Mouse (Mus musculus) neural tube, postnatal 0 days (tissue): ENCODE measurements around the gene Cntf. TPM values are rescaled to one million over a fixed set of nuclear protein-coding genes. Genes with fewer than 3 reads are reported as not detected.

Source experiments
- polyA plus RNA-seq: library from polyadenylated mRNA; unstranded; fragments of >200 nt; fragmentation: Nextera tagmentation; extraction: Ambion mirVana; gene quantifications from 2 replicates; pipeline ENCODE4 v1.2.1, GENCODE M21; 2015

Gene Cntf
- 1.5 and 1.8 TPM in 2 replicates for polyA plus RNA-seq

DNA sequence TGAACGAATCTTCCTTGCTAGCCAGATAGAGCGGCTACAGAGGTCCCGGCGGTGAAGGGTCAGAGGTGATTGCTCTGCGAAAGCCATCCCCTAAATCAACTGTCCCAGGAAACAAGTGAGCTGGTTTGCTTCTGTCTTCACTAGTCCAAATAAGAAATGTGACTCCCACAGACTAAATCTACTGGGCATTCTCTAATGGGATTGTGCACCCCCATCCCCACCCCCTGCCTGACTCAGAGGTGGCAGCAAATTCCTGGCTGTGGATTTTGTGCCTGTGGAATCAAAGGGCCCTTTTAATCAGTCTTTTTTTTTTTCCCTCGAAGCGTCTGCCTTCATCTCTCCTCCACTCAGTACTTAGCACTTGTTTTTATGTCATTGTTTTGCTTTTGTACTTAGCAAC lies at the start of gene Cntf:
Gene Cntf, minus strand, starts transcription at position 325 of the 400 bp plus-strand sequence.

DNA sequence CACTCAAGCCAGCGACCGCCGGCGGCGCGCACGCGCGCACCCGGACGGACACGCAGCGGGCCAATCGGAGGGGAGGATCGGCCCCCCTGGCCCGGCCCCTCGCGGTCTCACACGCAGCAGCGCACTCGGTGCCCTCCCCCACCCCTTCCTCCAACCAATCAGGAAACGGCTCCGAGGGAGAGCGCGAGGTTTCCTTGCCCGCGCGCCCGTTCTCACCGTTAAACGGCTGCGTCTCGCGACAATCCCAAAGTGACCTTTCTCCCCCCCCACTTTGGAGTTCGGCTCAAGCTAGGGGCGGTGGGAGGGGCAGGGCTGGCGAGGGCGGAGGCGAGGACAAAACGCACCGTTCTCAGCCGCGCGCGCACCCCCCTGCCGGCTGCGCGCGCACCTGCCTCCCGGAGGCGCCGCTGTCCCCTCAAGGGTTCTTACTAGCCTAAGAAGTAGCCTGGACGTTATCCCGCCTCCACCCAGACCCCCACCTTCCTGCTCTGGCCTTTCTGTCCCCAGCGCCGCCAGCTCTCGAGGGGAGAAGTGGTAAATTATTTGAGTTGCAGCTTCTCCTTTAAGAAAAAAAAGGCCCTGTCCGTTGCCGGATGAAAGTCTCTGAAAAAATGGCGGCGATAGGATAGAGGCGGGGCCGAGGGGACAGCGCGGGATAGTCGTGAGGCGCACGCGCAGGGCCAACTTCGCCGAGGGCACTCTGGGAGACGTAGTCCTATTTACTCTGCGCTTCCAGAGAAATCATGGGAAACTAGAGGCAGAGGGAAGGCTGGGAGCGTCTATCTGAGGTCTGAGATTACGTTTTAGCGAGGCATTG lies 30.3 kb upstream of the Cntf start, which contains the start of the genes Zfp91 and Lpxn:
Gene Zfp91, minus strand, starts transcription at position 616 of the 817 bp plus-strand sequence.
Gene Lpxn, plus strand, starts transcription at position 683 of the 817 bp plus-strand sequence.

Other genes with a start within 250 kb of the Cntf start
- gene Fam111a, start 219.9 kb downstream of the Cntf start, polyA plus RNA-seq: 3.4 and 3.5 TPM in 2 replicates
- 0.19 and 0.29 TPM in 2 replicates for gene Gm4952, start 165.7 kb downstream of the Cntf start, polyA plus RNA-seq
- gene Glyat, start 132.3 kb downstream of the Cntf start, polyA plus RNA-seq: 0.04 TPM in 1 of 2 replicates, not detected in the other
- gene Olfr1442, start 95.2 kb downstream of the Cntf start, polyA plus RNA-seq: not detected in 2 replicates
- not detected in 2 replicates for gene Olfr1443, start 87.5 kb downstream of the Cntf start, polyA plus RNA-seq
- not detected in 2 replicates for gene Keg1, start 69.8 kb downstream of the Cntf start, polyA plus RNA-seq
- gene Zfp91, start 30.5 kb upstream of the Cntf start, polyA plus RNA-seq: 14.6 and 16.2 TPM in 2 replicates
- 1.3 and 1.8 TPM in 2 replicates for gene Lpxn, start 30.6 kb upstream of the Cntf start, polyA plus RNA-seq
- not detected in 2 replicates for gene Gm5244, start 81.0 kb upstream of the Cntf start, polyA plus RNA-seq
- gene Olfr1444, start 91.7 kb upstream of the Cntf start, polyA plus RNA-seq: not detected in 2 replicates
- gene Olfr1445, start 118.2 kb upstream of the Cntf start, polyA plus RNA-seq: not detected in 2 replicates
- gene Olfr1446, start 127.9 kb upstream of the Cntf start, polyA plus RNA-seq: not detected in 2 replicates
- gene Olfr1447, start 138.1 kb upstream of the Cntf start, polyA plus RNA-seq: not detected in 2 replicates
- not detected in 2 replicates for gene Olfr1448, start 158.8 kb upstream of the Cntf start, polyA plus RNA-seq
- not detected in 2 replicates for gene Olfr1449, start 165.2 kb upstream of the Cntf start, polyA plus RNA-seq
- not detected in 2 replicates for gene Olfr1450, start 184.6 kb upstream of the Cntf start, polyA plus RNA-seq
- not detected in 2 replicates for gene Olfr1451, start 229.4 kb upstream of the Cntf start, polyA plus RNA-seq